Mouse (Mus musculus) stomach, embryonic 14.5 days (tissue): ENCODE data around the gene Itm2b. TPM values are rescaled to one million over a fixed set of nuclear protein-coding genes. Genes with fewer than 3 reads are reported as not detected.

Experiments used
- ATAC-seq: fragments of 200-750 bp; cut with Nextera tagmentation; 2 replicates; pipeline ENCODE4 v1.8.0; 2017; ENCODE audit warnings: low read depth, moderate TSS enrichment; ENCODE audit not compliant: insufficient number of reproducible peaks, insufficient read depth, low FRiP score
- H3K27ac ChIP-seq: fragments of 300-500 bp; sonication (generic); 2 replicates; pipeline ENCODE4 v1.5.1; 2014; ENCODE audit warnings: mild to moderate bottlenecking, low read length, moderate library complexity, mixed read lengths
- H3K27me3 ChIP-seq: fragments of 300-500 bp; sonication (generic); 2 replicates; pipeline ENCODE4 v1.6.1; 2014; ENCODE audit warnings: low read length, control low read depth, mixed read lengths; ENCODE audit not compliant: control insufficient read depth, insufficient read depth
- H3K36me3 ChIP-seq: fragments of 300-500 bp; sonication (generic); 2 replicates; pipeline ENCODE4 v1.6.1; 2014; ENCODE audit warnings: mild to moderate bottlenecking, control low read depth, low read length, moderate library complexity, mixed read lengths; ENCODE audit not compliant: control insufficient read depth, insufficient read depth
- H3K4me1 ChIP-seq: fragments of 300-500 bp; sonication (generic); 2 replicates; pipeline ENCODE4 v1.6.1; 2014; ENCODE audit warnings: low read length, control low read depth, mixed read lengths; ENCODE audit not compliant: control insufficient read depth, insufficient read depth
- H3K4me2 ChIP-seq: fragments of 300-500 bp; sonication (generic); replicated peaks from 2 replicates; pipeline ENCODE4 v1.6.1; 2014; ENCODE audit warnings: low read depth, low read length, control low read depth
- H3K4me3 ChIP-seq: fragments of 300-500 bp; sonication (generic); 2 replicates; pipeline ENCODE4 v1.5.1; 2014; ENCODE audit warnings: low read depth, low read length, control low read depth
- H3K9ac ChIP-seq: fragments of 300-500 bp; sonication (generic); replicated peaks from 2 replicates; pipeline ENCODE4 v1.6.1; 2014; ENCODE audit warnings: low read depth, mild to moderate bottlenecking, control low read depth, low read length, moderate library complexity, mixed read lengths
- H3K9me3 ChIP-seq: fragments of 300-500 bp; sonication (generic); 2 replicates; pipeline ENCODE4 v1.6.1; 2016; ENCODE audit warnings: low read depth, low read length, control low read depth; ENCODE audit not compliant: control insufficient read depth
- WGBS: fragments of 180-500 bp; shearing (Covaris S2); extraction: QIAGEN DNeasy Blood & Tissue Kit; methylation state at CpG from one replicate; pipeline ENCODE4 v1.1.7; 2014; 5-methylcytosine and 5-hydroxymethylcytosine counted together
- polyA plus RNA-seq: library from polyadenylated mRNA; unstranded; fragments of >200 nt; fragmentation: Nextera tagmentation; extraction: Ambion mirVana; gene quantifications from 2 replicates; pipeline ENCODE4 v1.2.1, GENCODE M21; 2014

Itm2b gene
- polyA plus RNA-seq, 1 experiment from 2014 or later: 864 TPM

- no peak overlapping the region for H3K4me3 ChIP-seq
- no peak overlapping the region for H3K4me2 ChIP-seq
- H3K4me1 ChIP-seq: no peaks in the 10 kb centered on the region
- ATAC-seq: no peak
- no peaks in the 10 kb centered on the region for H3K36me3 ChIP-seq
- no peak overlapping the region for H3K9ac ChIP-seq
- 61% methylated on average over 7 of the region's 7 CpGs for WGBS
- no peaks in the 10 kb centered on the region for H3K9me3 ChIP-seq
- no peaks in the 10 kb centered on the region for H3K27me3 ChIP-seq
- no peak overlapping the region for H3K27ac ChIP-seq
These were observed 35.9 kb downstream of the Itm2b start for GRCm38 (mm10) chr14:73349061-73349670.

GRCm38 (mm10) chr14:73347302-73347701 is 37.8 kb downstream of the Itm2b start:
- ATAC-seq: no peak
- H3K4me2 ChIP-seq: no peak overlapping the region
- H3K27ac ChIP-seq: no peak overlapping the region
- H3K4me3 ChIP-seq: no peak overlapping the region
- no peaks in the 10 kb centered on the region for H3K27me3 ChIP-seq
- WGBS: 78% methylated on average over 9 of the region's 9 CpGs
- H3K4me1 ChIP-seq: no peaks in the 10 kb centered on the region
- H3K36me3 ChIP-seq: no peaks in the 10 kb centered on the region
- H3K9me3 ChIP-seq: no peaks in the 10 kb centered on the region
- no peak overlapping the region for H3K9ac ChIP-seq

- H3K9ac ChIP-seq: no peak overlapping the region
- no peaks in the 10 kb centered on the region for H3K9me3 ChIP-seq
- no peak for ATAC-seq
- no peaks in the 10 kb centered on the region for H3K27me3 ChIP-seq
- WGBS: 93% methylated on average over 4 of the region's 4 CpGs
- no peak overlapping the region for H3K4me2 ChIP-seq
- H3K36me3 ChIP-seq: no peaks in the 10 kb centered on the region
- no peak overlapping the region for H3K27ac ChIP-seq
- H3K4me3 ChIP-seq: no peak overlapping the region
- H3K4me1 ChIP-seq: no peaks in the 10 kb centered on the region
These were observed 39.5 kb downstream of the Itm2b start for GRCm38 (mm10) chr14:73345614-73346013.

- WGBS: 54% methylated on average over 6 of the region's 6 CpGs
- H3K9me3 ChIP-seq: no peaks in the 10 kb centered on the region
- H3K36me3 ChIP-seq: no peaks in the 10 kb centered on the region
- no peak overlapping the region for H3K9ac ChIP-seq
- H3K4me1 ChIP-seq: no peaks in the 10 kb centered on the region
- ATAC-seq: no peak
- no peak overlapping the region for H3K4me2 ChIP-seq
- H3K27ac ChIP-seq: no peak overlapping the region
- no peak overlapping the region for H3K4me3 ChIP-seq
- H3K27me3 ChIP-seq: no peaks in the 10 kb centered on the region
These were observed 44.9 kb downstream of the Itm2b start for GRCm38 (mm10) chr14:73340051-73340755.

- Histone ChIP-seq H3K9ac (no peak overlapping the region), H3K36me3 (no peaks in the 10 kb centered on the region), H3K9me3 (no peaks in the 10 kb centered on the region), H3K27ac (no peak overlapping the region), H3K27me3 (no peaks in the 10 kb centered on the region), H3K4me1 (no peaks in the 10 kb centered on the region), H3K4me3 (no peak overlapping the region), H3K4me2 (no peak overlapping the region)
- 67% methylated on average over 3 of the region's 3 CpGs for WGBS
- no peak for ATAC-seq
These were observed 45.5 kb downstream of the Itm2b start for GRCm38 (mm10) chr14:73339615-73340014.

- Histone ChIP-seq H3K9me3 (no peaks in the 10 kb centered on the region), H3K27me3 (no peaks in the 10 kb centered on the region), H3K36me3 (no peaks in the 10 kb centered on the region), H3K4me1 (no peaks in the 10 kb centered on the region), H3K27ac (no peak overlapping the region), H3K4me2 (no peak overlapping the region), H3K9ac (no peak overlapping the region), H3K4me3 (no peak overlapping the region)
- 75% methylated on average over 6 of the region's 6 CpGs for WGBS
- ATAC-seq: no peak
These were observed 48.6 kb downstream of the Itm2b start for GRCm38 (mm10) chr14:73336316-73337080.

- H3K4me2 ChIP-seq: no peak overlapping the region
- H3K27ac ChIP-seq: no peak overlapping the region
- 78% methylated on average over 22 of the region's 22 CpGs for WGBS
- H3K4me3 ChIP-seq: no peak overlapping the region
- H3K36me3 ChIP-seq: no peaks in the 10 kb centered on the region
- H3K4me1 ChIP-seq: no peaks in the 10 kb centered on the region
- H3K9me3 ChIP-seq: no peaks in the 10 kb centered on the region
- no peak for ATAC-seq
- H3K27me3 ChIP-seq: no peaks in the 10 kb centered on the region
- no peak overlapping the region for H3K9ac ChIP-seq
These were observed 49.9 kb downstream of the Itm2b start for GRCm38 (mm10) chr14:73334926-73335805.

- no peak for ATAC-seq
- WGBS: 90% methylated on average over 3 of the region's 3 CpGs
- no peaks in the 10 kb centered on the region for H3K27me3 ChIP-seq
- H3K4me2 ChIP-seq: no peak overlapping the region
- H3K4me3 ChIP-seq: no peak overlapping the region
- no peak overlapping the region for H3K9ac ChIP-seq
- no peaks in the 10 kb centered on the region for H3K36me3 ChIP-seq
- no peaks in the 10 kb centered on the region for H3K9me3 ChIP-seq
- no peaks in the 10 kb centered on the region for H3K4me1 ChIP-seq
- no peak overlapping the region for H3K27ac ChIP-seq
These were observed 51.2 kb downstream of the Itm2b start for GRCm38 (mm10) chr14:73333880-73334279.
